Mouse (Mus musculus): Measurements from ENCODE around the gene Uchl3. TPM values are rescaled to one million over a fixed set of nuclear protein-coding genes. Genes with fewer than 3 reads are reported as not detected.
A peak's percentile ranks its signal among the peaks of the same experiment; 100 is the strongest.

Uchl3 gene
- polyA plus RNA-seq, 1 experiment from 2014 or later = 143 TPM

DNA sequence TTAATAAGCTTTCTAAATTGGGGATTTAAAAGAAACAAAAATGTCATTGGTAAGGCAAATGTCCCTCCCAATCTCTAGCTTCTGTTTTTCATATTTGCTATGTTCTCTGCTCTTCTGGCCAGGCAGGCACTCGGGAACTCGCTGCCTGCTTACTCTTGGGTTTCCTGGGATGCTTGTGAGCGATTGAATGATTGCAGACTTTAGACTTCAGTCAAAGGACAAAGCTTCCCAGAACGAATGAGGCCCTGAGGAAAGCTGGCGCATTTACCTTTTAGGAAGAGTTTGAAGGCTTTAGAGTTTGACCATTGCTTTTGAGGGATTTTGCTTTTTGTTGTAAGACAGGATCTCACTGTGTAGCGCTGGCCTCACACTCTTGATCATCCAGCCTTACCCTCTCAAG, 33.9 kb downstream of the Uchl3 start:
- H3K4me2 ChIP-seq = no peak overlapping the region
- no peaks in the 10 kb centered on the region for H3K27me3 ChIP-seq
- 0 out of 2 replicates have a peak, but pooled peaks cover 4% of the 10 kb centered on the region for H3K4me1 ChIP-seq
- H3K9me3 ChIP-seq (replicated peaks) = no peaks in the 10 kb centered on the region
- H3K27ac ChIP-seq = no peak overlapping the region
- no peak overlapping the region for H3K4me3 ChIP-seq (replicated peaks)
- 93% methylated on average over 6 of the region's 6 CpGs for WGBS
- H3K9ac ChIP-seq = no peak overlapping the region
- H3K36me3 ChIP-seq = peaks cover 9% of the 10 kb centered on the region; the same call in 1 of the 2 replicates
- no peak for ATAC-seq (replicated peaks; ENCODE audit: low FRiP score)

- H3K9ac ChIP-seq = no peak overlapping the region
- no peaks in the 10 kb centered on the region for H3K27me3 ChIP-seq
- H3K4me2 ChIP-seq = no peak overlapping the region
- no peaks in the 10 kb centered on the region for H3K9me3 ChIP-seq (replicated peaks)
- H3K4me3 ChIP-seq (replicated peaks) = no peak overlapping the region
- H3K36me3 ChIP-seq = peaks cover 16% of the 10 kb centered on the region
- H3K27ac ChIP-seq = no peak overlapping the region
- H3K4me1 ChIP-seq = 0 out of 2 replicates have a peak, but pooled peaks cover 4% of the 10 kb centered on the region
- ATAC-seq (replicated peaks; ENCODE audit: low FRiP score) = no peak
- WGBS = 86% methylated on average over 2 of the region's 2 CpGs
Measured at GRCm38 (mm10) chr14:101688406-101688805, 34.6 kb downstream of the Uchl3 start.

GRCm38 (mm10) chr14:101704479-101704878, 50.7 kb downstream of the Uchl3 start:
- no peak for ATAC-seq (replicated peaks; ENCODE audit: low FRiP score)
- H3K9ac ChIP-seq = no peak overlapping the region
- no peaks in the 10 kb centered on the region for H3K9me3 ChIP-seq (replicated peaks)
- H3K4me1 ChIP-seq = no peaks in the 10 kb centered on the region
- 77% methylated on average over 4 of the region's 4 CpGs for WGBS
- no peak overlapping the region for H3K27ac ChIP-seq
- no peaks in the 10 kb centered on the region for H3K27me3 ChIP-seq
- H3K4me3 ChIP-seq (replicated peaks) = no peak overlapping the region
- no peak overlapping the region for H3K4me2 ChIP-seq
- H3K36me3 ChIP-seq = no peaks in the 10 kb centered on the region

GRCm38 (mm10) chr14:101707088-101707487, 53.3 kb downstream of the Uchl3 start:
- H3K36me3 ChIP-seq = no peaks in the 10 kb centered on the region
- no peak overlapping the region for H3K27ac ChIP-seq
- H3K27me3 ChIP-seq = no peaks in the 10 kb centered on the region
- WGBS = 84% methylated on average over 5 of the region's 5 CpGs
- H3K9me3 ChIP-seq (replicated peaks) = no peaks in the 10 kb centered on the region
- no peak overlapping the region for H3K4me2 ChIP-seq
- no peak overlapping the region for H3K9ac ChIP-seq
- H3K4me3 ChIP-seq (replicated peaks) = no peak overlapping the region
- no peak for ATAC-seq (replicated peaks; ENCODE audit: low FRiP score)
- H3K4me1 ChIP-seq = no peaks in the 10 kb centered on the region

GRCm38 (mm10) chr14:101714414-101714813, 60.6 kb downstream of the Uchl3 start:
- no peak overlapping the region for H3K27ac ChIP-seq
- no peaks in the 10 kb centered on the region for H3K36me3 ChIP-seq
- H3K4me2 ChIP-seq = no peak overlapping the region
- ATAC-seq (replicated peaks; ENCODE audit: low FRiP score) = peak; percentile 67; the same call in 1 of the 2 replicates
- no peak overlapping the region for H3K9ac ChIP-seq
- H3K9me3 ChIP-seq (replicated peaks) = no peaks in the 10 kb centered on the region
- no peak overlapping the region for H3K4me3 ChIP-seq (replicated peaks)
- H3K4me1 ChIP-seq = 0 out of 2 replicates have a peak, but pooled peaks cover 4% of the 10 kb centered on the region
- H3K27me3 ChIP-seq = no peaks in the 10 kb centered on the region
- WGBS = 56% methylated on average over 2 of the region's 2 CpGs

DNA sequence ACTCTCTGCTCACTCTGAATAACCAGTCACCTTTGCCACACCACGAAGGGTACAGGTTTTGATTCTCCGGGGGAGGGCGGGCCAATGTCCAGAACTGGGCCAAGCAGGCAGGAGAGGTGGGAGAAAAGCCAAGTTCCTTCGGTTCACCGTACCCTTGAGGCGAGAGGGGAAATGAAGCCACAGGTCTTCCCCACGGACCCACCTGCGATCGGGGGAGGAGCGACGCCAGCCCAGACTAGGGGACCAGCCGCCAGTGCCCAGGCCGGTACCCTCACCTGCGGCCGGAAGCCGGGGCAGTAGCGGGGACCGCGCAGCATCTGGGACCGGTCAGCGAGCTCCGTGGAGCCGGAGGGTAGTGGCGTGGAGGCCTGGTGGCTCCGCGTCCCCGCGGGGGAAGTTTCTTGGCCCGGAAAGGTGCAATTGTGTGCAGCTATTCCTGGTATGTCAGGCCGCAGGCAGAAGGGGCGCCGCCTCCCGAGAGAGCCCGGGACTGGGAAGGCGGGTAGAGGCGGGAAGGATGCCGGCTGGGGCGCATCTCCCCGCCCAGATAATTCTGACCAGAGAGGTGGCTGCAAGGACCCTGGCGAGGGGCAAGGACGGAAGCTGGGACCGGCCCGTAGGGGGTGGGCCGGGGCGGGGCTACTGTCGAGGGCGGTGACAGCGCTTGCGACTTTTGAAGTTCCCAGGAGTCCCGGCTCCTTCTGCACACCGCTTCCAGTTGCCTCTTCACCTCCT, 75.6 kb downstream of the Uchl3 start, which contains the start of the genes Gm9922 and Lmo7:
TSS of gene Gm9922 (minus strand) at position 578 of the 735 bp plus-strand sequence.
TSS of gene Lmo7 (plus strand) at position 721 of the 735 bp plus-strand sequence.
- WGBS = under 1% methylated on average over 51 of the region's 51 CpGs
- peak within 1 kb of the TSS; percentile 60 for H3K4me3 ChIP-seq (replicated peaks)
- peak within 1 kb of the TSS; percentile 59 for H3K9ac ChIP-seq
- peaks cover 25% of the 10 kb centered on the region; the same call in 1 of the 2 replicates for H3K27me3 ChIP-seq
- no peak within 1 kb of the TSS for H3K27ac ChIP-seq
- peak within 1 kb of the TSS; percentile 99 for H3K4me2 ChIP-seq
- peaks cover 18% of the 10 kb centered on the region for H3K4me1 ChIP-seq
- no peaks in the 10 kb centered on the region for H3K36me3 ChIP-seq
- H3K9me3 ChIP-seq (replicated peaks) = no peaks in the 10 kb centered on the region
- peak; percentile 96 for ATAC-seq (replicated peaks; ENCODE audit: low FRiP score)

GRCm38 (mm10) chr14:101729972-101730692, 76.4 kb downstream of the Uchl3 start:
- Histone ChIP-seq H3K9ac (peak overlapping the region; percentile 59), H3K4me2 (peak overlapping the region; percentile 99), H3K4me3 (replicated peaks) (peak overlapping the region; percentile 60), H3K9me3 (replicated peaks) (no peaks in the 10 kb centered on the region), H3K27me3 (peaks cover 25% of the 10 kb centered on the region; the same call in 1 of the 2 replicates), H3K36me3 (no peaks in the 10 kb centered on the region), H3K4me1 (peaks cover 18% of the 10 kb centered on the region), H3K27ac (no peak overlapping the region)
- WGBS = 2% methylated on average over 28 of the region's 28 CpGs
- ATAC-seq (replicated peaks; ENCODE audit: low FRiP score) = peak; percentile 69

GRCm38 (mm10) chr14:101733542-101734303, 80.0 kb downstream of the Uchl3 start:
- no peak for ATAC-seq (replicated peaks; ENCODE audit: low FRiP score)
- H3K4me3 ChIP-seq (replicated peaks) = no peak overlapping the region

DNA sequence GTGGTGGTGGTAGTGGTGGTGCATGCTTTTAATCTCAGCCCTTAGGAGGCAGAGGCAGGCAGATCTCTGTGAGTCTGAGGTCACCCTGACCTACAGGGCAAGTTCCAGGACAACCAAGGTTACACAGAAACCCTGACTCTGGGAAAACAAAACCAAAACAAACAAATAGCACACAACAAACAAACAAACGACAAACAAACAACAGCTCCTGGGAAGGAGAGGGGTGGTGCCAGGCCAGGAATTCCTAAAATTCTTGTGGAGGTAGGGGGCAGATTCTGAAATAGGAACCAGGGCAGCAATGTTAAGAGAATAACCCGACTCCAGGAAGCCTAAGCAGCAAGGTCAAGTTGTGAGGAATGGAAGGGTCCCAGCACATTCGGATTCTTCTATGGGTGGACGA, 83.7 kb downstream of the Uchl3 start:
- H3K4me1 ChIP-seq = no peaks in the 10 kb centered on the region; the same call in 1 of the 2 replicates
- no peak overlapping the region for H3K4me3 ChIP-seq (replicated peaks)
- no peak overlapping the region for H3K9ac ChIP-seq
- ATAC-seq (replicated peaks; ENCODE audit: low FRiP score) = no peak
- no peak overlapping the region for H3K4me2 ChIP-seq
- H3K9me3 ChIP-seq (replicated peaks) = no peaks in the 10 kb centered on the region
- no peak overlapping the region for H3K27ac ChIP-seq
- 0 out of 2 replicates have a peak, but pooled peaks cover 2% of the 10 kb centered on the region for H3K27me3 ChIP-seq
- 86% methylated on average over 4 of the region's 4 CpGs for WGBS
- H3K36me3 ChIP-seq = no peaks in the 10 kb centered on the region

More at GRCm38 (mm10) chr14:101733542-101734303, 80.0 kb downstream of the Uchl3 start:
- Histone ChIP-seq H3K27ac (0 out of 2 replicates have a peak overlapping the region, but pooled peaks have one; percentile 24), H3K4me2 (peak overlapping the region; percentile 24; the same call in 1 of the 2 replicates), H3K9ac (no peak overlapping the region), H3K4me1 (peaks cover 14% of the 10 kb centered on the region; the same call in 1 of the 2 replicates), H3K36me3 (no peaks in the 10 kb centered on the region), H3K9me3 (replicated peaks) (no peaks in the 10 kb centered on the region), H3K27me3 (peaks cover 22% of the 10 kb centered on the region; the same call in 1 of the 2 replicates)
- 26% methylated on average over 10 of the region's 10 CpGs for WGBS

All from kidney, embryonic 15.5 days (tissue).